Mouse (Mus musculus): Measurements from ENCODE around the gene Alpk1. TPM values are rescaled to one million over a fixed set of nuclear protein-coding genes. Genes with fewer than 3 reads are reported as not detected.
A peak's percentile ranks its signal among the peaks of the same experiment; 100 is the strongest.

The Alpk1 gene
- polyA plus RNA-seq (2015; fragmentation: Nextera tagmentation; extraction: Ambion mirVana): 0.85 and 1.6 TPM in 2 replicates

GRCm38 (mm10) chr3:127780021-127780644 lies at the start of gene Alpk1:
Alpk1 (minus strand) TSS chr3:127780527.
- Histone ChIP-seq H3K27ac (ENCODE audit: low read depth, low read length) (peak within 1 kb of the TSS; percentile 72), H3K4me3 (ENCODE audit: low read depth, low read length) (peak within 1 kb of the TSS; percentile 52), H3K4me1 (replicated peaks; ENCODE audit: control insufficient read depth, insufficient read depth, low read length) (no peaks in the 10 kb centered on the region), H3K4me2 (replicated peaks; ENCODE audit: low read depth) (peak within 1 kb of the TSS; percentile 60), H3K27me3 (replicated peaks; ENCODE audit: control insufficient read depth, insufficient read depth, low read length) (no peaks in the 10 kb centered on the region), H3K9ac (ENCODE audit: low read depth, low read length) (0 out of 2 replicates have a peak within 1 kb of the TSS, but pooled peaks have one; percentile 2), H3K9me3 (ENCODE audit: control insufficient read depth) (no peaks in the 10 kb centered on the region), H3K36me3 (ENCODE audit: control insufficient read depth, insufficient read depth) (no peaks in the 10 kb centered on the region)
- peak; percentile 93 for ATAC-seq
- TF ChIP-seq CTCF (IDR thresholded peaks at IDR 0.05; ENCODE audit: low read depth): peak; percentile 74
- WGBS: under 1% methylated on average over 24 of the region's 24 CpGs

- peaks cover 5% of the 10 kb centered on the region; the same call in 1 of the 2 replicates for H3K4me1 ChIP-seq (replicated peaks; ENCODE audit: control insufficient read depth, insufficient read depth, low read length)
- H3K9me3 ChIP-seq (ENCODE audit: control insufficient read depth): no peaks in the 10 kb centered on the region
- H3K36me3 ChIP-seq (ENCODE audit: control insufficient read depth, insufficient read depth): peaks cover 3% of the 10 kb centered on the region; the same call in 1 of the 2 replicates
- ATAC-seq: peak; percentile 81
- H3K4me3 ChIP-seq (ENCODE audit: low read depth, low read length): no peak overlapping the region
- H3K9ac ChIP-seq (ENCODE audit: low read depth, low read length): no peak overlapping the region
- H3K4me2 ChIP-seq (replicated peaks; ENCODE audit: low read depth): peak overlapping the region; percentile 3; the same call in 1 of the 2 replicates
- no peaks in the 10 kb centered on the region for H3K27me3 ChIP-seq (replicated peaks; ENCODE audit: control insufficient read depth, insufficient read depth, low read length)
- no peak for TF ChIP-seq CTCF (IDR thresholded peaks at IDR 0.05; ENCODE audit: low read depth)
- H3K27ac ChIP-seq (ENCODE audit: low read depth, low read length): peak overlapping the region; percentile 17
- 16% methylated on average over 7 of the region's 7 CpGs for WGBS
Observed at GRCm38 (mm10) chr3:127827123-127827522, 46.8 kb upstream of the Alpk1 start.

GRCm38 (mm10) chr3:127826503-127826902 lies 46.2 kb upstream of the Alpk1 start:
- H3K27ac ChIP-seq (ENCODE audit: low read depth, low read length): peak overlapping the region; percentile 17; the same call in 1 of the 2 replicates
- H3K4me2 ChIP-seq (replicated peaks; ENCODE audit: low read depth): peak overlapping the region; percentile 3; the same call in 1 of the 2 replicates
- no peak overlapping the region for H3K9ac ChIP-seq (ENCODE audit: low read depth, low read length)
- H3K36me3 ChIP-seq (ENCODE audit: control insufficient read depth, insufficient read depth): peaks cover 8% of the 10 kb centered on the region
- TF ChIP-seq CTCF (IDR thresholded peaks at IDR 0.05; ENCODE audit: low read depth): no peak
- 79% methylated on average over 7 of the region's 7 CpGs for WGBS
- ATAC-seq: no peak
- H3K4me1 ChIP-seq (replicated peaks; ENCODE audit: control insufficient read depth, insufficient read depth, low read length): peaks cover 5% of the 10 kb centered on the region; the same call in 1 of the 2 replicates
- H3K27me3 ChIP-seq (replicated peaks; ENCODE audit: control insufficient read depth, insufficient read depth, low read length): no peaks in the 10 kb centered on the region
- H3K9me3 ChIP-seq (ENCODE audit: control insufficient read depth): no peaks in the 10 kb centered on the region
- H3K4me3 ChIP-seq (ENCODE audit: low read depth, low read length): no peak overlapping the region

- Histone ChIP-seq H3K9me3 (ENCODE audit: control insufficient read depth) (no peaks in the 10 kb centered on the region), H3K4me2 (replicated peaks; ENCODE audit: low read depth) (no peak overlapping the region), H3K4me3 (ENCODE audit: low read depth, low read length) (no peak overlapping the region), H3K27ac (ENCODE audit: low read depth, low read length) (peak overlapping the region; percentile 51; the same call in 1 of the 2 replicates), H3K4me1 (replicated peaks; ENCODE audit: control insufficient read depth, insufficient read depth, low read length) (peaks cover 5% of the 10 kb centered on the region; the same call in 1 of the 2 replicates), H3K36me3 (ENCODE audit: control insufficient read depth, insufficient read depth) (peaks cover 17% of the 10 kb centered on the region), H3K9ac (ENCODE audit: low read depth, low read length) (no peak overlapping the region), H3K27me3 (replicated peaks; ENCODE audit: control insufficient read depth, insufficient read depth, low read length) (no peaks in the 10 kb centered on the region)
- ATAC-seq: no peak
- 80% methylated on average over 17 of the region's 17 CpGs for WGBS
- TF ChIP-seq CTCF (IDR thresholded peaks at IDR 0.05; ENCODE audit: low read depth): no peak
Observed at GRCm38 (mm10) chr3:127823886-127824863, 43.8 kb upstream of the Alpk1 start.

- H3K4me1 ChIP-seq (replicated peaks; ENCODE audit: control insufficient read depth, insufficient read depth, low read length): no peaks in the 10 kb centered on the region
- no peak overlapping the region for H3K27ac ChIP-seq (ENCODE audit: low read depth, low read length)
- no peaks in the 10 kb centered on the region for H3K9me3 ChIP-seq (ENCODE audit: control insufficient read depth)
- H3K27me3 ChIP-seq (replicated peaks; ENCODE audit: control insufficient read depth, insufficient read depth, low read length): no peaks in the 10 kb centered on the region
- H3K36me3 ChIP-seq (ENCODE audit: control insufficient read depth, insufficient read depth): peaks cover 20% of the 10 kb centered on the region
- H3K9ac ChIP-seq (ENCODE audit: low read depth, low read length): no peak overlapping the region
- TF ChIP-seq CTCF (IDR thresholded peaks at IDR 0.05; ENCODE audit: low read depth): no peak
- H3K4me3 ChIP-seq (ENCODE audit: low read depth, low read length): no peak overlapping the region
- no peak overlapping the region for H3K4me2 ChIP-seq (replicated peaks; ENCODE audit: low read depth)
- 78% methylated on average over 5 of the region's 5 CpGs for WGBS
- ATAC-seq: no peak
Observed at GRCm38 (mm10) chr3:127821209-127821608, 40.9 kb upstream of the Alpk1 start.

GRCm38 (mm10) chr3:127820400-127820799 lies 40.1 kb upstream of the Alpk1 start:
- no peak overlapping the region for H3K4me3 ChIP-seq (ENCODE audit: low read depth, low read length)
- no peaks in the 10 kb centered on the region for H3K4me1 ChIP-seq (replicated peaks; ENCODE audit: control insufficient read depth, insufficient read depth, low read length)
- peaks cover 20% of the 10 kb centered on the region for H3K36me3 ChIP-seq (ENCODE audit: control insufficient read depth, insufficient read depth)
- ATAC-seq: no peak
- WGBS: 55% methylated on average over 1 of the region's 1 CpGs
- no peaks in the 10 kb centered on the region for H3K9me3 ChIP-seq (ENCODE audit: control insufficient read depth)
- H3K27ac ChIP-seq (ENCODE audit: low read depth, low read length): no peak overlapping the region
- no peak overlapping the region for H3K9ac ChIP-seq (ENCODE audit: low read depth, low read length)
- no peak for TF ChIP-seq CTCF (IDR thresholded peaks at IDR 0.05; ENCODE audit: low read depth)
- H3K27me3 ChIP-seq (replicated peaks; ENCODE audit: control insufficient read depth, insufficient read depth, low read length): no peaks in the 10 kb centered on the region
- H3K4me2 ChIP-seq (replicated peaks; ENCODE audit: low read depth): no peak overlapping the region

Data from intestine, postnatal 0 days (tissue).